Mouse (Mus musculus) urinary bladder, adult 2 months (tissue): Measurements from ENCODE around the gene Mrpl10. TPM values are rescaled to one million over a fixed set of nuclear protein-coding genes. Genes with fewer than 3 reads are reported as not detected.

Experiments
- DNase-seq: peaks from one replicate; pipeline ENCODE4 v3.0.0; 2022; ENCODE audit warnings: low spot score
- polyA plus RNA-seq: library from polyadenylated mRNA; depleted of rRNA; stranded (reverse); fragments of >200 nt; gene quantifications from 2 replicates; pipeline ENCODE4 v1.2.3, GENCODE M21; 2012; rRNA removed

Gene Mrpl10
- polyA plus RNA-seq, 1 experiment, result 63.9 TPM

- no peak for DNase-seq
Measured at GRCm38 (mm10) chr11:97069333-97069732, 28.0 kb downstream of the Mrpl10 start.

GRCm38 (mm10) chr11:97069770-97070169, 28.4 kb downstream of the Mrpl10 start:
- DNase-seq, result no peak

DNA sequence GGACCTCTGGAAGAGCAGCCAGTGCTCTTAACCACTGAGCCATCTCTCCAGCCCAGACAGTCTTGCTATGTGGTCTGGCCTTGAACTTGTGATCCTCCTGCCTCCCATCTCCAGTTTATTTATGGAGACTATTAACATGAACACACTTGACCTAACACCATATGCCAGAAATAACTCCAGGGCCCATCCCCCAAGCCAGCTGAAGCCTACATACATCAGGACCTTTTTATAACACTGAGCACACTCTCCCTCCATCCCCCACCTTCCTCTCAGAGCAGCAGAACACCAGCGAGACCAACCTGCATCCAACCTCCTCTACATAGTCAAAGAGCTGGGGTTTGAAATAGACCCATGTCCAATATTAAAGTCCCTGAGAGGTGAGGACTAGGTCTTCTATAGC, 29.8 kb downstream of the Mrpl10 start:
- no peak for DNase-seq

DNA sequence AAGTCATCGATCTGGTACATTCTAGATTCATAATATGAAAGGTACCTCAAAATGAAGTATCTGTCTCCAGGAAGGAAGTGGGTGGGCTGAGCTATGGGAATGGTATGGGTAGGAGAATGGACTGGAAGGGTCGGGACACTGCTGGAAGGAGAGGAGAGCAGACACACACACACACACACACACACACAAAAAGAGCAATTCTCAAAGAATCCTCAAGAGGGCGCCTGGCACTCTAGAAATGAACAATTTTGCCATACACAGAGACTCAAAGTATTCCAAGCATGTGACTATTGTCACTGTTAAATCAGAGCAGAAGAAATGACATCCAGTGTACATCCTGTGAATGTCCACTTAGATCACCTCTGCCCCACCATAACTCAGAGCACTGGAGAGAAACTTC, 31.2 kb downstream of the Mrpl10 start:
- no peak for DNase-seq

- no peak for DNase-seq
Measured at GRCm38 (mm10) chr11:97074235-97074634, 32.9 kb downstream of the Mrpl10 start.

DNA sequence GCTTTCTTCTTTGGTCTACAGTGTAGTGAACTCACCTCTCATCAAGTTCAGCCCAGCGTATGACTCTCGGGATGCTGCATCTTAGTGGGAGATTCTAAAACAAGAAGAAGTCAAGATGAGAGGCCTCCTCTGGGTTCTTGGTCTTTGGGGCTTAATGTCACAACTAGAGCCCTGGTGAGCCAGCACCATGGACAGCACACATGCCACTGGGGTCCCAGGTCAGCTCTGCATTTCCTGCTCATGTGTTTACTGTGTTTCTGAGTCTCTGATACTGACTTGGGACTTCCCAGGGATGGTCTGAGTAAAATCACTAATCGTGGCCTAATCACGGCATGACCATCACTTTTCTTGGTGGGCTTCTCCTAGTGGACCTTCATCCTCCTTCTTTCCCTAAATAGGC, 37.4 kb downstream of the Mrpl10 start:
- no peak for DNase-seq

DNA sequence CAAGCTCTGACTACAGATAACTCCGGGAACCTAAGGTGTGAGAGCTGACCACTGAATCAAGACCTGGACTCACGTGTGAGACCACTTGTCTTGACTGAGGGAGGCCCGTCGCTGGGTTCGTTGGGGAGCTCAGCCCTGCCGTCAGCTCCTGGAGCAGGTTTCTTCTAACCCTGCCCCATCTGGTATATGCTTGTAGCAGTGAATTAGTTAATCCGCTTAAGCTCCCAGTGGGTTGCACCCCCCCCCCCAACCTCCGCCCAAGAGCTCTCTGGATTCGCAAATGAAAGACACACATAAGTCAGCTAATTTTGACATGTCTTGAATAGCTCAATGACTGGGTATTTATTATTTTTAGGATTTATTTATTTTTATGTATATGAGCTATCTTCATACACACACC, 38.9 kb downstream of the Mrpl10 start:
- no peak for DNase-seq

DNA sequence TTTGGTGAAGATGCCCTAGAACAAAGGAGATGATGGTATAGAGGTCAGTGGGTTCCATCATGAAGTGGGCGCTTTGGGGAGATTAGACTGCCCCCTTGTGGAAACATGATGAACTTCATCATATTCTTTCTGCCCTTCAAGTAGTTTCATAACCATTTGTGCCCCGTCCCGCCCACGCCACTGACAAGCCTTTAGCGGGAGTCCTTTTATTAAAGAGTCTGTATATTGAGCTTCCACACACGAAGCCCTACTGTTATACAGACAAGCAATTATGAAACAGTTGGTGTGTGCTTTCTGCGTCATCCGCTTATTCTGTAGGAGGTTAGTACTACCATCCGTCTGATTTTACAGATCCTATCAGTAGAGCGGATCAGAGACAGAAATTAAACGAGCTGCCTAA, 41.6 kb downstream of the Mrpl10 start:
- DNase-seq, result no peak

- DNase-seq, result no peak
Measured at GRCm38 (mm10) chr11:97083401-97084140, 42.2 kb downstream of the Mrpl10 start.

DNA sequence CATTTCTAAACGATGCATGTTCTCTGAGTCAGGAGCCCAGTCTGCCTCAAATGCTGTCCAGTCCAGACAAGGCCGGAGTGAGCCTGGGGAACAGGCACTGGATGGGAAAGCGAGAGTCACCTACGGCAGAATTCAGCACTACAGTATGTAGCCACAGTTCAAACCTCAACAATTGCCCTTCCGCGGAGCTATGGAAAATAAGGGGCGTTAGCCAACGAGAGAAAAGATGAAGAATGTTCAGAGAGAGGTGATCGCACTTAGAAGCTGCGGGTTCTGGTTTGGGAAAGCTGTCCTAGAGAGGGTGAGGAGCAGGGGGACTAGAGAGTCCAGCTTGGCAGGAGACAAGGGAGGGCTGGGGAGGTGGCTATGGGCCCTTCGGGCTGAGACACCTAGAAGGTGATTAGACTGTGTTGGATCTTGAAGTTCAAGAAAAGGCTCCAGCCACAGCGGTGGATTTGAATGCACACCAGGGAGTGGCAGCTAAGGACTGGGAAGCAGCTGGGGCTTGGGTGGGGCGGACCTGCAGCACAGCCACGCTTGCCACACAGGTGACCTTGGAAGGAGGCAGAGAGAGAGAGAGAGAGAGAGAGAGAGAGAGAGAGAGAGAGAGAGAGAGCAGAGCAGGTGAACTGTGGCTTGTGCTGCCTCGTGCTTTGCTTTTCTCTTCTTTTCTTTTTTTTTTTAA, 43.6 kb downstream of the Mrpl10 start:
- no peak for DNase-seq

DNA sequence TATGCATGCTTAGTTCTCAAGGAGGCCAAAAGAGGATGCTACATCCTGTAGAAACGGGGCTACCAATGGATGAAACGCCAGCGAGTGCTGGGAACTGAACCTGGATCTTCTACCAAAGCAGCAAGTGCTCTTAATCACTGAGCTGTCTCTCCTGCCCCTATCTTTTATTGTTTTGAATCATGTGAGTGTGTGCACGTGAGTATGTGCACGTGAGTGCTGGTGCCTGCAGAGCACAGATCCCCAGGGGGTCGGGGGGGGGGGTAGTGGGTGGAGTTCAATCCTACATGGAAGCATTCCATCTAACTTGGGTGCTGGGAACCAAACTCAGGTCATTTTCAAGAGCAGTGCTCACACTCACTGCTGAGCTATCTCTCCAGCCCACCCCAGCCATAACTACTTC, 45.0 kb downstream of the Mrpl10 start:
- no peak for DNase-seq

DNA sequence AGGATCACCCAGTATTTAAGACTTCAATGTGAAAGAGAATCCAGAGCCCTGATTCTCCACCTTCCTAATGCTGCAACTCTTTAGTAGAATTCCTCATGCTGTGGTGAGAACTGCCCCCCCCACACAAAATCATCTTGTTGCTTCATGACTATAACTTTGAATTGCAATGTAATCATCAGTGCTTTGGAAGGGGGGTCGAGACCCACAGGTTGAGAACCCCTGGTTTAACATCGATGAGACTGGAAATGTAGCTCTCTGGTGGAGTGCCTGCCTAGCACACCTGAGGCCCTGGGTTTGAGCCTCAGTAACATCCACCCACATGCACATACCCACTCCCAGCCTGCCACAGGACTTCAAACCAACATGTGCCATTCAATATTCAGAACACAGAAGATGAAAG, 53.2 kb downstream of the Mrpl10 start:
- DNase-seq, result no peak

GRCm38 (mm10) chr11:97098791-97099190, 57.4 kb downstream of the Mrpl10 start:
- no peak for DNase-seq

Other genes with a start within 250 kb of the Mrpl10 start
- 120 and 137 TPM in 2 replicates for gene Nfe2l1, start 211.6 kb upstream of the Mrpl10 start, polyA plus RNA-seq
- 111 and 117 TPM in 2 replicates for gene Copz2, start 191.7 kb upstream of the Mrpl10 start, polyA plus RNA-seq
- gene Cdk5rap3, start 125.1 kb upstream of the Mrpl10 start, polyA plus RNA-seq, result 46.5 and 47.5 TPM in 2 replicates
- 7.6 and 8.9 TPM in 2 replicates for gene Prr15l, start 113.5 kb upstream of the Mrpl10 start, polyA plus RNA-seq
- gene Pnpo, start 97.6 kb upstream of the Mrpl10 start, polyA plus RNA-seq, result 22.4 and 25.5 TPM in 2 replicates
- gene Sp2, start 58.6 kb upstream of the Mrpl10 start, polyA plus RNA-seq, result 7.7 and 13.9 TPM in 2 replicates
- 6.7 and 7.6 TPM in 2 replicates for gene Sp6, start 28.2 kb upstream of the Mrpl10 start, polyA plus RNA-seq
- 10.3 and 12.5 TPM in 2 replicates for gene Scrn2, start 11.6 kb upstream of the Mrpl10 start, polyA plus RNA-seq
- gene Lrrc46, start 153 bp upstream of the Mrpl10 start, polyA plus RNA-seq, result 0.21 and 0.52 TPM in 2 replicates
- 10.8 and 11.7 TPM in 2 replicates for gene Osbpl7, start 9.1 kb downstream of the Mrpl10 start, polyA plus RNA-seq
- gene Tbx21, start 73.8 kb downstream of the Mrpl10 start, polyA plus RNA-seq, result 1.1 and 1.4 TPM in 2 replicates
- gene Tbkbp1, start 109.9 kb downstream of the Mrpl10 start, polyA plus RNA-seq, result 21.3 and 31.5 TPM in 2 replicates
- gene Kpnb1, start 146.3 kb downstream of the Mrpl10 start, polyA plus RNA-seq, result 70.8 and 80.2 TPM in 2 replicates
- gene Npepps, start 239.1 kb downstream of the Mrpl10 start, polyA plus RNA-seq, result 51.6 and 55.6 TPM in 2 replicates